Mouse (Mus musculus) midbrain, embryonic 10.5 days (tissue): ENCODE measurements at regions not wholly inside any gene's neighbourhood (a gene's known extent, or its start where the extent isn't known, plus 50 kb on each side); places are given as distances from the start of the nearest gene placed in this dataset.

ENCODE experiments used
- DNase-seq: peaks from one replicate; pipeline ENCODE4 v3.0.0-alpha.2; 2017; ENCODE audit warnings: low spot score
- H3K27ac ChIP-seq: fragments of 300-500 bp; sonication (generic); replicated peaks from 2 replicates; pipeline ENCODE4 v1.5.1; 2016; ENCODE audit warnings: mild to moderate bottlenecking
- H3K27me3 ChIP-seq: fragments of 300-500 bp; sonication (generic); 2 replicates; pipeline ENCODE4 v1.6.1; 2016; ENCODE audit warnings: low read depth, mild to moderate bottlenecking; ENCODE audit not compliant: poor library complexity, severe bottlenecking
- H3K36me3 ChIP-seq: fragments of 300-500 bp; sonication (generic); 2 replicates; pipeline ENCODE4 v1.6.1; 2016; ENCODE audit warnings: mild to moderate bottlenecking, moderate library complexity
- H3K4me1 ChIP-seq: fragments of 300-500 bp; sonication (generic); 2 replicates; pipeline ENCODE4 v1.6.1; 2016
- H3K4me3 ChIP-seq: fragments of 300-500 bp; sonication (generic); 2 replicates; pipeline ENCODE4 v1.5.1; 2016; ENCODE audit warnings: mild to moderate bottlenecking, moderate library complexity
- H3K9me3 ChIP-seq: fragments of 300-500 bp; sonication (generic); replicated peaks from 2 replicates; pipeline ENCODE4 v1.6.1; 2016; ENCODE audit warnings: mild to moderate bottlenecking
- WGBS: fragments of 180-500 bp; shearing (Covaris S2); methylation state at CpG from one replicate; pipeline ENCODE4 v1.1.7; 2016; 5-methylcytosine and 5-hydroxymethylcytosine counted together

DNA sequence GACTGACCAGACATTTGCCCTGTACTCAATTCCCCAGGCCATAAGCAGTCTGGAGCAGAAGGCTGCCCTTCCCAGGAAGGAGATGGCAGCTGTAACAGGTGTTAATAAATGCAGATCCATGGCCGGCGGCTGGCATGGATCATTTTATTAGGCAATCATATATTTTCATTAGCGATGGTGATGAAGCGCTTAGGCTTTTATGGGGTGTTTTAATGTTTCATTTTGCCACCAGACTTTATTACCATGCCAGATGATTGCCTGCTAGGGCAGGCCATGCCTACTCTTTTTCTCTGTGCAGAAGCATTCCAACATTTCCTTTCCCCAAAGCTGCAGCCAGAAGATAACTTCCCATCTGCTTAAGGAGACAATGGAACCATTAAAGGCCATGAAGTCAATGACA, 596.2 kb downstream of the Gm9195 start:
- H3K27ac ChIP-seq = no peak overlapping the region
- no peaks in the 10 kb centered on the region for H3K4me1 ChIP-seq
- H3K36me3 ChIP-seq = no peaks in the 10 kb centered on the region
- H3K4me3 ChIP-seq = no peak overlapping the region
- DNase-seq = no peak
- 96% methylated on average over 4 of the region's 4 CpGs for WGBS
- no peaks in the 10 kb centered on the region for H3K27me3 ChIP-seq
- no peaks in the 10 kb centered on the region for H3K9me3 ChIP-seq

DNA sequence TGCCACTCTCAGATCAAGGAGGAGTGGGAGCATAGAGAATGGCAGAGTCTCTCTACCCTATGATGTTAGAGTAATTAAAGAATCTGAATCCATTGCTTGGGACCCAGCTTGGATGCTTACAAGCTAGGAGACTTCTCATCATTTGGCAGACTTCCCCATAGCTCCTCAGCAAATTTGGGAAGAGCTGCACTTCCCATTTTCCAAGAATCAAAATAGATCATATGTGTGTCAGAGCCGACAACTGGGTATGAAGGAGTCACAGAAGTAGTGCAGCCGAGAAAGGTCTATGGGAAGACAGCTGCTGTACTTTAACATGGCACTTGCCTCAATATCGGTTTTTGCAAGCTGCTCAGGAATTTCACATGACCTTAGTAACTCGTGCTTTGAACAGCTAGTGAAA, 596.8 kb downstream of the Gm9195 start:
- Histone ChIP-seq H3K4me3 (no peak overlapping the region), H3K4me1 (no peaks in the 10 kb centered on the region), H3K9me3 (no peaks in the 10 kb centered on the region), H3K36me3 (no peaks in the 10 kb centered on the region), H3K27me3 (no peaks in the 10 kb centered on the region), H3K27ac (no peak overlapping the region)
- no peak for DNase-seq
- 87% methylated on average over 4 of the region's 4 CpGs for WGBS

DNA sequence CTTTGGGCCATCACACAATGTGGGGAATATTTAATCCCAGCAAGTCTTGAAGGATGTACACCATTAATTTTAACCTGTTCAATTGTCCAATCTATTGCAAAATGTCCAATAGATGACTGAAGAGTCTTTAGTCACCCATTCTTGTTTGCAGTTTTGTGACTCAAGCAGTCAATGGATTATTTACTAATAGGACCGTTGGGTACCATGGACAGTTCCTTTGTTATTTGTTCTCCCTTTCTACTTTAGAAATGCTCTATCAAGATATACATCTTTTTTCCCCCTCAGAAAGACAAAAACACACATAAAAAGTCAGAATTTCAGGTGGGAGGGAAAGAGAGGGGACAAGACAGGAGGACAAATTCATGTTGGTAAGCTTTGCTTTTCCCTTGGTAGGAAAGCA, 598.3 kb downstream of the Gm9195 start:
- 69% methylated on average over 1 of the region's 1 CpGs for WGBS
- Histone ChIP-seq H3K4me3 (no peak overlapping the region), H3K36me3 (no peaks in the 10 kb centered on the region), H3K27me3 (no peaks in the 10 kb centered on the region), H3K27ac (no peak overlapping the region), H3K9me3 (no peaks in the 10 kb centered on the region), H3K4me1 (no peaks in the 10 kb centered on the region)
- DNase-seq = no peak

DNA sequence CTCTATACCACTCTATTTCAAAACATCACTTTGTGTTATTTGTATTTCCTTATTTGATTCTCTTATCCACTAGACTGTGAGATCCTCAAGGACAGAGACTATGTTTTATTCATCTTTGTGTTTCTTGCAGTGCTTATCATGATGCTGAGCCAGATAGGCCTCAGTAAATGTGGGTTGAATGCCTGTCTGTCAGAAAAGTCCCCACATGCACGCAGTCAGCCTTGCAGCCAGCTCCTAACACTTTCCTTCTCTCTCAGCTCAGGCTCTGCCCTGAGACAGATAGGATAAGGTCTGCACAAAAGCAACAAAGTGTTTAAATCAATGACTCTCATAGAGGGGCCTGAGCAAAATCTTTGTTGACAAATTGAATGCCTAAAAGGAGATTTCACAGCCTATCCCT, 600.0 kb downstream of the Gm9195 start:
- H3K27me3 ChIP-seq = no peaks in the 10 kb centered on the region
- no peak overlapping the region for H3K4me3 ChIP-seq
- no peaks in the 10 kb centered on the region for H3K9me3 ChIP-seq
- 75% methylated on average over 1 of the region's 1 CpGs for WGBS
- no peaks in the 10 kb centered on the region for H3K36me3 ChIP-seq
- no peaks in the 10 kb centered on the region for H3K4me1 ChIP-seq
- no peak overlapping the region for H3K27ac ChIP-seq
- DNase-seq = no peak

DNA sequence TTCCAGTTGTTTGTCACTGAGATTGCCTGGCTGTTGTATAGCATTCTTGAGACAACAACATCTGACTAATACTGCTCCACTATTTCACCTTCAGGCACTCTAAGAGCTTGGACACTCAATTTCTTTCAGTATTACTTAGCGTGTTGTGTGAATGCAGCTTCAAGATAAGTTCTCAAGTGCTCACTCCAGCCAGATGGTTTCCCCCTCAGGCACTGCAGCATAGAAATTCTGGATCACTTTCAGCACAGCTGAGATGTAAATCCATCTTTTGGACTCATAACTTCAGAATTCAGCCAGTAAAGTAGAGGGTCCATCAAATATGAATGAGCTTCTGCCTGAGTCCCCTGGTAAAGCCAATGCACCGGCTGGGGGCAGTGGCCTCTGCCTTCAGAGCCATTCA, 608.8 kb downstream of the Gm9195 start:
- WGBS = 85% methylated on average over 2 of the region's 2 CpGs
- DNase-seq = no peak
- Histone ChIP-seq H3K9me3 (no peaks in the 10 kb centered on the region), H3K27me3 (no peaks in the 10 kb centered on the region), H3K36me3 (no peaks in the 10 kb centered on the region), H3K4me3 (no peak overlapping the region), H3K27ac (no peak overlapping the region), H3K4me1 (no peaks in the 10 kb centered on the region)

DNA sequence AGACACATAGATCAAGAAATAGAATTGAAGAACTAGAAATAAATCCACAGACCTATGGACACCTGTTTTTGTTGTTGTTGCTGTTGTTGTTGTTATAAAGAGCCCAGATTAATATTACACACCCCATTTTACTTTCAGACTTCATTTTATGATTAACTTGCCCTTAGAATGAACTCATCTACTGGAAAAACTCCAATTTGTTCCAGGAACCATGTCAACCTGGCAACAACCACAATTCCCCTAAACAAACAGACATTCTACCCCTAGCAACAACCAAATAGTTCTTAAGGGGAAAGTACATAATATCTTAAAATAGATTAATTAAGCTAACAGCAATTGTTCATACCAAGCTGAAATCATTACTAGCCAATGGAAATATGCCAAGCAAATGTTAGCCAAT, 646.1 kb downstream of the Gm9195 start:
- Histone ChIP-seq H3K4me1 (no peaks in the 10 kb centered on the region), H3K4me3 (no peak overlapping the region), H3K27ac (no peak overlapping the region), H3K27me3 (no peaks in the 10 kb centered on the region), H3K9me3 (no peaks in the 10 kb centered on the region; the same call in 1 of the 2 replicates), H3K36me3 (no peaks in the 10 kb centered on the region)
- DNase-seq = no peak

DNA sequence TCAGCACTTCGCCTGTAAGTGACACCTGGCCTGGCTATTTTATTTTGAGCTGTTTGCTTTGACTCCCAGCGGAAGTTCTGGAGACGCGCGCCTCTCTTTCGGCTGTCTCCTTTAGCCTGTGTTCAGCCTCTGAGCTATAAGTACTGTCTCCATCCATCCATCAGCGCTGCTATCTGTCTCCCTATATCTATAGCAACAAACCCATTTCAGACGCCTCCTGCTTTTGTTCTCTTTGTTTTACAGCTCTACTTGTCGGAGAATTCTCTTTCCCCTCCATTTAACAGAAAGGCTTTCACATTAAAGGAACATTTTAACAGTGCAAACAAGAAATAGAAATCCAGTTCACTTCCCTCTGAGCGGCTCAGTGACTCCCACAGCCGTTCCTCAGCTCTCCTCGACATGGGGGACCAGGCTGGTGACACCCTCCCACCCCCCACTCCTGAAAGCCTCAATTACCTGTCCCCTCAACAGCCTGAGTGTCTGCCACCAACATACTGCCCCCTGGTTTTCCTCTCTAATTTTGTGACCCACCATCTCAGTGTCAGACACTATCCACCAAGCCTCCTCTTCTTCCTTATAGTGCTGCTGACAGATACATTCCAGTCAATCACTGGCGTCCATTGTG, 682.7 kb downstream of the Gm9195 start:
- Histone ChIP-seq H3K9me3 (no peaks in the 10 kb centered on the region), H3K4me1 (no peaks in the 10 kb centered on the region), H3K4me3 (no peak overlapping the region), H3K27me3 (no peaks in the 10 kb centered on the region), H3K36me3 (no peaks in the 10 kb centered on the region), H3K27ac (no peak overlapping the region)
- 79% methylated on average over 13 of the region's 13 CpGs for WGBS
- no peak for DNase-seq

DNA sequence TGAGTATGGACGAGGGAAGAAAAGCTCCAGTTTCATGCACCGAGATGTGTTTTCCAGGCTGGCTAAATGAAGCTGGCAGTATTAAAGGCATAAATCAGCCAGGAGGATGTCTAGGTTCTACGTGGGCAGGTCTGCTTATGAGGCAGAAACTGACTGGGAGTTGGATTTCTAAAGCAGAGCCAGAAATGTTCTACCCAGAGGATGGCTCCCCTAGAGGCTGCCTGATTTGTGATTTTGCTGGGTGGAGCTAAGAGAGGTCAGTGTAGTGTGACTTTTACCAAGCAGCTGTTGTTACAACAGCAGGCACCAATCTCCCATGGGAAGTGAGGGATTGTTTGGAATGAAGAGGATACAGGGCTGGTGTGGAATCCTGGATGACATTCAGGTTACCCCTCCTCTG, 686.0 kb downstream of the Gm9195 start:
- H3K9me3 ChIP-seq = no peaks in the 10 kb centered on the region
- WGBS = 80% methylated on average over 3 of the region's 3 CpGs
- H3K27ac ChIP-seq = no peak overlapping the region
- no peak for DNase-seq
- no peak overlapping the region for H3K4me3 ChIP-seq
- H3K36me3 ChIP-seq = no peaks in the 10 kb centered on the region
- H3K4me1 ChIP-seq = no peaks in the 10 kb centered on the region
- no peaks in the 10 kb centered on the region for H3K27me3 ChIP-seq

DNA sequence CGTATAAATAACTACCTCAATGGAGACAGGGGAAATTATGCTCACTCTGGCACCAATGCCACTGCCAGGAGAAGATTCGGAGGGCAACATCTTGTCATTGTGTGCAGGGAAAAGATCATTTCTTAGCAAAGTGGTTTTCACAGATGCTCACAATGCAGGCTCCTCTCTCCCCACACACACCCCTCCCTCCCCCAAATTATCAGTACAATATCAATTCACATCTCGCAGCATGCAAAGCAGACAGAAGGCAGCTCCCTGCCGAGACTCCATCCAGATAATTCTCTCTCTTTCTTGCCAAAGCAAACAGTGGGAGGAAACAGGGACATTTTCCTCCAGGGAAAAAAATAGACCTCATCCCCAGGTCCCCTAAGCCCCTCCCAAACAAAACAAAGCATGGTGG, 691.8 kb downstream of the Gm9195 start:
- Histone ChIP-seq H3K4me3 (no peak overlapping the region), H3K9me3 (no peaks in the 10 kb centered on the region), H3K36me3 (no peaks in the 10 kb centered on the region), H3K27ac (no peak overlapping the region), H3K4me1 (peaks cover 4% of the 10 kb centered on the region; the same call in 1 of the 2 replicates), H3K27me3 (no peaks in the 10 kb centered on the region)
- WGBS = 67% methylated on average over 4 of the region's 4 CpGs
- no peak for DNase-seq

DNA sequence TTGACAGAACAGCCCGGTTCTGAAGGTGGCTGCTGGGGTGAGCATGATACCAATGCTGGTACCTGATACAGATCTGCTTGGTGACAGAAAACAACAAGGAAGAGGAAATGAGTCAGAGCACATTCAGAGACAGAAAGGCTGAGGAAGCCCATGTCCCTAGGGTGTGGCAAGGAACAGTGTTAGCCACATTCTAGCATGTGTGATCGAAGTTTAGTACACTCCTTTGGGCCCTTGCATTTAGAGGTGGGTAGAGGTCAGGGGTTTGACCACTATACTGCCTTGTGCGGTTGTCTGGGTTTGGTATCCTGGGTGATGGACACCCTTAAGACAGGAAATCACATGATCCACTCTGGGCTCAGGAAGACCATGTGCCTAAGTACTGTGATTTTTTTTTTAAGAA, 695.9 kb downstream of the Gm9195 start:
- DNase-seq = no peak
- H3K36me3 ChIP-seq = no peaks in the 10 kb centered on the region
- peaks cover 4% of the 10 kb centered on the region; the same call in 1 of the 2 replicates for H3K4me1 ChIP-seq
- H3K9me3 ChIP-seq = no peaks in the 10 kb centered on the region
- H3K4me3 ChIP-seq = no peak overlapping the region
- H3K27ac ChIP-seq = no peak overlapping the region
- WGBS = 81% methylated on average over 3 of the region's 3 CpGs
- H3K27me3 ChIP-seq = no peaks in the 10 kb centered on the region

DNA sequence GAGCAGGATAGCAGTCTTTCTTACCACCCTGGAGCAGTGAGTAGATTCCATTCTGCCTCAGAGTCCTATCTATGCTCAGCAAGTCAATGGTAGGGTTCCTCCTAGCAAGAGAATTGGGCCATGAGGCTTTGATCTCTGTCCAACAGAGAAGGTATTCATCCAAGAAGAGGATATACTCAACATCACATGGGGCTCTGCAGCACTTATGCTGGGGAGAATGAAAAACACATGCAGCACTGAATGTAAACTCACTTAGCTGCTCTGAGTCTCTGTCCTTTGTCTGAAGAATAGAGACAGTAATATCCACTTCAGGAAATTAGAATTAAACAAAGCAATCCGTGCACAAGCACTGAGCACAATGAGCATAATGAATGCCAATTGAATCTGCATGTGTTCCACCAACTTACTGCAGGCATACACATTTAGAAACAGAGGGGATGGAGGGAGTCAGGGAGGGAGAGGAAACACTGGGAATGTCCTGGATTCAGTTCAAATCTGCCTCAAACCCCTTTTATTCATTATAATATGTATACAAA, 714.6 kb downstream of the Gm9195 start:
- 76% methylated on average over 1 of the region's 1 CpGs for WGBS
- Histone ChIP-seq H3K4me3 (no peak overlapping the region), H3K4me1 (no peaks in the 10 kb centered on the region), H3K27ac (no peak overlapping the region), H3K9me3 (no peaks in the 10 kb centered on the region), H3K27me3 (no peaks in the 10 kb centered on the region), H3K36me3 (no peaks in the 10 kb centered on the region)
- no peak for DNase-seq

DNA sequence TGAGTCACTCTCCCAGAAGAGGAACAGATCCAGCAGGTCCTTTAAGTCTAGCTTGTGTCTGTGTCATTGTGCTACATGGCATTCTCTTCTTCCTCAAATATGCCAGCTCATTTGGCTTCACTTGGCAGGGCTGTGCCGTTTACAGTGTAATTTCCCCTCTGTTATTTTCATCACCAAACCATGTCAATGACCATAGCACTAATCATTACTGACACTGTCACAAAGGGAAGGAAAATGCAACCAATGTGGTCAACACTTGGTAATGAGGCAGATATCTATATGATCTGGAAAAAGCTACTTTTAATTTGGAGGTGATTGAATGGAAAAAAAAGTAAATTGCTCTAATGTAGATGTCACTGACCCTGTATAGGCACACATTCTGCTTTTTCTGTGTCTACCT, 724.8 kb downstream of the Gm9195 start:
- WGBS = 83% methylated on average over 1 of the region's 1 CpGs
- no peak for DNase-seq
- H3K36me3 ChIP-seq = no peaks in the 10 kb centered on the region
- no peaks in the 10 kb centered on the region for H3K4me1 ChIP-seq
- no peak overlapping the region for H3K4me3 ChIP-seq
- H3K27me3 ChIP-seq = no peaks in the 10 kb centered on the region
- no peak overlapping the region for H3K27ac ChIP-seq
- H3K9me3 ChIP-seq = no peaks in the 10 kb centered on the region

DNA sequence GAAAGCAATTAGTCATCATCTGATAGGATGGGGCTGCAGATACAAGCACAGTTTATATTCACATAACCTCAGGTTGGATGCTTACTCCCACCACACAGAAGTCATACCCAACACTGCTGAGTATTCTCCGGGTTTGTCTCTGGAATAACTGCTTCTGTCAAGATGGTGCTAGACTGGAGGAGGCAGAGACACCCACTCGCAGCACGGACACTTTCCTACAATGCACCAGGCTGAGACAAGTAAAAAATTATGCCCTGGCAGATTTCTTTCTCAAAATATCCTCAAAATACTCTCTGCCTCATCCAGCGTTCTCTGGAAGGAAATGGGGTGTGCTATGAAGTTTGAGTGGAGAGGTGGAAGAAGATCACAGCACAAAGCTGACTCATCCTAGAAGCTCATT, 763.1 kb downstream of the Gm9195 start:
- no peak for DNase-seq
- WGBS = 87% methylated on average over 4 of the region's 4 CpGs
- Histone ChIP-seq H3K36me3 (no peaks in the 10 kb centered on the region), H3K4me1 (no peaks in the 10 kb centered on the region), H3K27ac (no peak overlapping the region), H3K27me3 (no peaks in the 10 kb centered on the region), H3K4me3 (no peak overlapping the region), H3K9me3 (no peaks in the 10 kb centered on the region)

DNA sequence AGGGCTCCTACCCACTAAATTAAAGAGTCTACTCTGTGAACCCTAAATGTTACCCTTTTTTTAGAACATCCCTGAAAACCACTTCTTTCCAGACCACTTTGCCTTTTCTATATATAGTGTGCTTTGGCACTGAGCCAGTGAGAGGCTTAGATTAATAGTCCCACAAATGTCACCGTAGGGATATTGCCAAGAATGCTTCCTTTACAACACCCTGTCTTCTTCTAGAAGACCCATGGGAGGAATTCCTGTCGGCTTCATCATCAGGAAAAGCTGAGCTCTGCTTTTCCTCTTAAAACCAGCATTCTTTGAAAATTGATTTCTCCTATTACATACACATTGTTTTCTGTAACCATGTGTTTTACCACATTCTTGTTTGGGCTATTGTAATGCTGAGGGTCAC, 768.1 kb downstream of the Gm9195 start:
- DNase-seq = no peak
- H3K4me1 ChIP-seq = no peaks in the 10 kb centered on the region
- no peaks in the 10 kb centered on the region for H3K27me3 ChIP-seq
- no peaks in the 10 kb centered on the region for H3K36me3 ChIP-seq
- WGBS = 79% methylated on average over 2 of the region's 2 CpGs
- H3K9me3 ChIP-seq = no peaks in the 10 kb centered on the region
- no peak overlapping the region for H3K27ac ChIP-seq
- H3K4me3 ChIP-seq = no peak overlapping the region
